Mouse (Mus musculus): ENCODE measurements around the gene Nr0b2. TPM values are rescaled to one million over a fixed set of nuclear protein-coding genes. Genes with fewer than 3 reads are reported as not detected.
A peak's percentile ranks its signal among the peaks of the same experiment; 100 is the strongest.
"Not testable (repeated sequence)": the region's sequence is repeated elsewhere in the genome, so short reads cannot be mapped to it uniquely, and the experiment has no call there.

The Nr0b2 gene
- total RNA-seq (2021): not detected

GRCm38 (mm10) chr4:133552768-133553447 is at the start of gene Nr0b2:
Nr0b2 (plus strand) TSS chr4:133553376.
- DNase-seq (ENCODE audit: low spot score in 2 of 2): no peak
- intact Hi-C loops (cut with DNase I): no loop called here

- DNase-seq (ENCODE audit: low spot score in 2 of 2): no peak
- intact Hi-C loops (cut with DNase I): no loop called here
Observed at GRCm38 (mm10) chr4:133504300-133504699, 48.9 kb upstream of the Nr0b2 start.

DNA sequence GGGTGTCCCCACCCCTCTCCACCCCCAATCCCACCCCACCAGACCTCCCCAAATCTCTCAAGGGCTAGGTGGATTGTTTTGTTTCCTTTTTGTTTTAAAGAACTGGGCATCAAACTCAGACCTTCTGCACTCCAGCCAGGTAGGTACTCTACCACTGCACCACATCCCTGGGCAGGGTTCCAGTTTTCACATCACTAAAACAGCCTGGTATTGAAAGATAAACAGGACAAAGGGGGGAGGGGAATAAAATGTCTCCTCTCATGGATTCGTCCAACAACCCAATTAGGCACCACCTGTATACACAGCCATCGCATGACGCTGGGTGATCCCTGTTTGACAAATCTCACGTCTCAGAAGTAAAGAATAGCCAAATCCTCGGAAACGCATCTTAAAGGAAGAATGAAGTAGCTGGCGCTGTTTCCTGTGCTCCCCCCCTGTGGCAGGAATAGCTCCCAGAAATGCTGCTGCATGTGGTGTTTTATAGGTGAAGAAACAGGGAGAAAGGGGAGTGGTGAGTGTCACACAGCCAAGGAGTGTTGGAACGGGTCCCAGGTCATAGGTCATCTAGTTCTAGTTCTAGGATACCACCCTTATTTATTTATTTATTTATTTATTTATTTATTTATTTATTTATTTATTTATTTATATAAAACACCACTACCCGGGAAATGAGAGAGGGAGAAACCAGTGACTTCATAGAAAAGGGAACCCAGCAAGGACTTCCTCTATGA is 48.3 kb upstream of the Nr0b2 start:
- intact Hi-C loops (cut with DNase I): no loop called here
- no peak for DNase-seq (ENCODE audit: low spot score in 2 of 2)

GRCm38 (mm10) chr4:133506573-133506972 is 46.6 kb upstream of the Nr0b2 start:
- no peak for DNase-seq (ENCODE audit: low spot score in 2 of 2)
- intact Hi-C loops (cut with DNase I): no loop called here

- intact Hi-C loops (cut with DNase I): no loop called here
- peak in 1 of 2 experiments; percentile 83 for DNase-seq (ENCODE audit: low spot score in 2 of 2)
Observed at GRCm38 (mm10) chr4:133508990-133509389, 44.2 kb upstream of the Nr0b2 start.

GRCm38 (mm10) chr4:133511050-133511449 is 42.1 kb upstream of the Nr0b2 start:
- intact Hi-C loops (cut with DNase I): loop anchor here (5.0 kb wide), 1 partner anchor 89 kb away; no protein-coding TSS in a partner anchor
- DNase-seq (ENCODE audit: low spot score in 2 of 2): peak in 1 of 2 experiments; percentile 28

GRCm38 (mm10) chr4:133512511-133512910 is 40.7 kb upstream of the Nr0b2 start:
- intact Hi-C loops (cut with DNase I): loop anchor here (5.0 kb wide), 1 partner anchor 90 kb away; no protein-coding TSS in a partner anchor

DNA sequence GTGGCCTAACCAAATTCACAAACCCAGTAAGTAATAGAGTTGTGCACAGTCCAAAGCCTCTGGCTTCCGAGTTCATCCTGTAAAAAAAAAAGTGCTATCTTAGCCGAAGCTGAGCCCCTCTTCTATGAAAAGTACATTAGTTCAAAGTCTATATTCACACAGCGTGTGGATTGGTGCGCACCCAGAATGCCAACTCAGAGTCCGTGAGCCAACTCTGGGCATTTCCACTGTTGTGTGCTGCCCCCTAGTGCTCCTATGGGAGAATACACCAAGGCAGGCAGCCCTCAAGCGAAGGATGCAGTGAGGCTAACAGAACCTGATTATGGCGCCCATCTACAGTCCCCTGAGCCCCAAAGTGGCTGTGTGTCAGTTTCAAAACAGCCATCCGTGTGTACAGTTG is 40.2 kb upstream of the Nr0b2 start:
- intact Hi-C loops (cut with DNase I): loop anchor here (5.0 kb wide), 1 partner anchor 91 kb away; no protein-coding TSS in a partner anchor
- peak; percentile 75 to 86 for DNase-seq (ENCODE audit: low spot score in 2 of 2)

More at GRCm38 (mm10) chr4:133512511-133512910, 40.7 kb upstream of the Nr0b2 start:
- not testable (repeated sequence) for DNase-seq (ENCODE audit: low spot score in 2 of 2)

DNA sequence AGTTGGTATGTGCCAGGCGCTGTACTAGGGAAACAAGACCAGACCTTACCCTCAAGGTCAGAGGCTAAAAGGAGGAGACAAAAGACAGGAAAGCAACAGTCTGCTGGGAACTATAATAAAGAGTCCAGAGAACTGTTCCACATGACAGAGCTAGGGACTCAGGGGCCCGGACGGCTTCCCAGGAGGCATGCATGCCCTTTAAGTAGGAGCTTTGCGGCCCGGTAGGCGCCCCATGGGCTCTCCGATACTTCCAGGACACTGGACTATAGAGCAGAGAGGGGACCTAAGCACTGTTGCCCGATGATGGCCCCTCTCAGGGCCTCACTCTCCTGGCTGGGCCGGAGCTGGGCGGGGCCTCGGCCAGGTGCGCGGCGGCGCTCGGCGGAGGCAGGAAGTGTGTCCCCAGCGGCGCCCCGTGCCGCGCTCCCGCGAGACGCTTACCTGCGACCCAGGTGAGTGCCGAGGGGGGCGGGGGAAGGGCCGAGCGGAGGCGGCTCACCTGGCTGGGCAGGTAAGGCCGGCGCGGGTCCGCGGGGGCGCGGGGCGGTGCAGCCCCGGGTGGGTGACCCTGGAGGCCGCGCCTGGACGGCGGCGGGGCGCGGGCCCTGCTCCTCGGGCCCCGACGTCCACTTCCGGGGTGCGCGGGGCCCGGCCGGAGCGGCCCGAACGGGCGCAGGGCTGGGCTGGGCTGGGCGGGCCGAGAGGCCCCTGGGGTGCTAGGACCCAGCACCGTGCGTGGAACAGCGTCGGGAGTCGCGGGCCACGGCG is 34.4 kb upstream of the Nr0b2 start, which contains the start of gene Kdf1:
TSS of gene Kdf1 (plus strand) at position 363 of the 768 bp plus-strand sequence.
- intact Hi-C loops (cut with DNase I): no loop called here

DNA sequence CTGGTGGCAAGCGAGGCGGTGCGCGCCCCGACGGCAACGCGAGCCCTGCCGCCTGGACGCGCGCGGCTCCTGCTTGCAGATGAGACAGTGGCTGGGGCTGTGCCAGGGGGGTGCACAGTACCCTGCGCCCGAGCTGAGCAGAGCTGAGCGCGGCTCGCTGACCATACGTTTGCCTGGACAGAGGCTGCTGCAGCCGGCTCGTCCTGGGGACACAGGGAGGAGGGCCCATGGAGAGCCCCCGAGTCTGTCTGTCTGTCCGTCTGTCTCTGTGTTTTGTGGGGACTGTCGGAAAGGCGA is 33.9 kb upstream of the Nr0b2 start:
- DNase-seq (ENCODE audit: low spot score in 2 of 2): no peak
- intact Hi-C loops (cut with DNase I): no loop called here

More for the DNA sequence above, 34.4 kb upstream of the Nr0b2 start, which contains the start of gene Kdf1:
- DNase-seq (ENCODE audit: low spot score in 2 of 2): no peak

GRCm38 (mm10) chr4:133521502-133521901 is 31.7 kb upstream of the Nr0b2 start:
- intact Hi-C loops (cut with DNase I): no loop called here
- peak in 1 of 2 experiments; percentile 49 for DNase-seq (ENCODE audit: low spot score in 2 of 2)

- intact Hi-C loops (cut with DNase I): no loop called here
Observed at GRCm38 (mm10) chr4:133527788-133528187, 25.4 kb upstream of the Nr0b2 start.

DNA sequence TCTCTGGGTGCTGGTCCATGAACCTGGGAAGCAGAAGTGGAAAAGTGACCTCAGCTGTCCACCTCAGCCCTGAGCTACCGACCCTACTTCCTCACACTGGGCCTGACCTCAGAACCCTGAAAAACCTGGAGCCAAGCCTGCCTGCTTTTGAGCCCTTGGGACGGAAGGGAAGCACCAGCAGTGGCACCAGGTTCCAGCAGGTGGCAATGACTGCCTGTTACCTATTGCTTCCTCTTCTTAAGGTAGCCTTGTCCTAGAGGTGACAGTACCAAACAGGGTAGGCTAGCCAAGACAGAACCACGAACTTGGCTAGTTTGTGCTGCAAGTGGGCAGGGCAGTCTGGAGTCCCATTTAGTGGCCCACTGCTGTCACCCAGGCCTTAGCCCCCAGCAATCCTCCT is 20.4 kb upstream of the Nr0b2 start:
- intact Hi-C loops (cut with DNase I): no loop called here
- DNase-seq (ENCODE audit: low spot score in 2 of 2): no peak

More at GRCm38 (mm10) chr4:133527788-133528187, 25.4 kb upstream of the Nr0b2 start:
- no peak for DNase-seq (ENCODE audit: low spot score in 2 of 2)

- intact Hi-C loops (cut with DNase I): no loop called here
- no peak for DNase-seq (ENCODE audit: low spot score in 2 of 2)
Observed at GRCm38 (mm10) chr4:133536081-133536480, 17.1 kb upstream of the Nr0b2 start.

GRCm38 (mm10) chr4:133536652-133537051 is 16.5 kb upstream of the Nr0b2 start:
- intact Hi-C loops (cut with DNase I): no loop called here
- no peak for DNase-seq (ENCODE audit: low spot score in 2 of 2)

DNA sequence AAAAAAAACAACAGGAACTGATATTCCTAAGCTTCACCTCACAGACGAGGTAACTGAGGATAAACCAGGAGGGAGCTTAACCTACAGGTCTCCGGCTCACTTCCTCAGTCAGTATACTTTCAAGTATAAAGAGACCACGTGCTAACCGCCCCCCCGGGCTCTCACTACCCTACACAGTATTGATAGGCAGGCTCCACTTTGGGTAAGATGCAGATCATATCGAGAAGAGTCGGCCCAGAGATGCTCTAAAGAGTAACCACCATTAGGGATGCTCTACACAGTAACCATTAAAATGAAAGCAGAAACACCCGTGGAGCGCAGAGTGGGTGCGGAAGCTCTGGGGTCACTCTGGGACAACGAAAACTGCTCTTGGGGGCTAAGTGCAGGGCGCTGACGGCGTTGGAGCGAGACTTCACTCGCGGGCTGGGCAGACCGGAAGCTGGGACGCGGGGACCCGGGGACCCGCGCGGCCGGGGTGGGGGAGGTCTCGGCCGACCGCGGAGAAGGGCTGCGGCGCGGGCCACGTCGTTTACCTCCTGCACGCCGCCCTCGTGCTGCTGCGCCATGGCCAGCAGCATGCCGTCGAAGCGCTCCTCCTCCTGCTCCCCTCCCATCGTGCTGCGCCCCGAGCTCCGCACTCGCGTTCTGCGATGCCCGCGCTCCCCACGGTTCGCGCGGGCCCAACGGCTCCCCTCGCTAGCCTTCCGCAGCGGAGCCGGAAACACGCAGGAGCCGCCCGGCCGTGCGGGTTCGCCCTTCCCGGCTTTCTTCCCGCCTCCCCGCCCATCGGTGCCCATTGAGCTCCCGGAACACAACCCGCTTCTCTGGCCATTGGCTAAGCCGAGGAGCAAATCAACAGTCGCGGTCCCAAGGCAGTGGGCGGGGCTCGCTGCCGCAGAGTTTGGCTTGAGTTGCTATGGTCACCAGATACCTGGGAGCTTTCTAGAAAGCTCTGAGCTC is 7.6 kb upstream of the Nr0b2 start, which contains the start of gene Nudc:
TSS of gene Nudc (minus strand) at position 725 of the 960 bp plus-strand sequence.
- intact Hi-C loops (cut with DNase I): no loop called here
- peak; percentile 96 to 98 for DNase-seq (ENCODE audit: low spot score in 2 of 2)

GRCm38 (mm10) chr4:133552029-133552428 is 1.1 kb upstream of the Nr0b2 start:
- intact Hi-C loops (cut with DNase I): no loop called here
- DNase-seq (ENCODE audit: low spot score in 2 of 2): no peak

GRCm38 (mm10) chr4:133553448-133554330 is 513 bp downstream of the Nr0b2 start:
- DNase-seq (ENCODE audit: low spot score in 2 of 2): no peak
- intact Hi-C loops (cut with DNase I): no loop called here

All from left cerebral cortex, postnatal 25 days (tissue).